Mouse (Mus musculus): ENCODE data around the gene Gin1.

Gin1 gene

GRCm38 (mm10) chr1:97787674-97788073 is 17.7 kb downstream of the Gin1 start:
- DNase-seq (ENCODE audit: low read depth, low spot score): no peak

- peak; percentile 8 for DNase-seq (ENCODE audit: low read depth, low spot score)
Measured at GRCm38 (mm10) chr1:97788490-97788889, 18.5 kb downstream of the Gin1 start.

- DNase-seq (ENCODE audit: low read depth, low spot score): no peak
Measured at GRCm38 (mm10) chr1:97794110-97794509, 24.1 kb downstream of the Gin1 start.

- no peak for DNase-seq (ENCODE audit: low read depth, low spot score)
Measured at GRCm38 (mm10) chr1:97795936-97796335, 26.0 kb downstream of the Gin1 start.

- no peak for DNase-seq (ENCODE audit: low read depth, low spot score)
Measured at GRCm38 (mm10) chr1:97802207-97802902, 32.4 kb downstream of the Gin1 start.

GRCm38 (mm10) chr1:97804520-97804919 is 34.5 kb downstream of the Gin1 start:
- DNase-seq (ENCODE audit: low read depth, low spot score): no peak

GRCm38 (mm10) chr1:97809255-97809912 is 39.4 kb downstream of the Gin1 start:
- DNase-seq (ENCODE audit: low read depth, low spot score): no peak

GRCm38 (mm10) chr1:97821282-97821681 is 51.3 kb downstream of the Gin1 start:
- DNase-seq (ENCODE audit: low read depth, low spot score): no peak

- DNase-seq (ENCODE audit: low read depth, low spot score): no peak
Measured at GRCm38 (mm10) chr1:97822203-97822602, 52.2 kb downstream of the Gin1 start.

GRCm38 (mm10) chr1:97822904-97823303 is 52.9 kb downstream of the Gin1 start:
- DNase-seq (ENCODE audit: low read depth, low spot score): no peak

GRCm38 (mm10) chr1:97827566-97827965 is 57.6 kb downstream of the Gin1 start:
- no peak for DNase-seq (ENCODE audit: low read depth, low spot score)

- DNase-seq (ENCODE audit: low read depth, low spot score): no peak
Measured at GRCm38 (mm10) chr1:97828087-97828486, 58.1 kb downstream of the Gin1 start.

- DNase-seq (ENCODE audit: low read depth, low spot score): peak; percentile 31
Measured at GRCm38 (mm10) chr1:97833466-97834353, 63.7 kb downstream of the Gin1 start.

GRCm38 (mm10) chr1:97834354-97834822 is 64.4 kb downstream of the Gin1 start:
- DNase-seq (ENCODE audit: low read depth, low spot score): no peak
